Mouse (Mus musculus) adrenal gland, adult 2 months (tissue): ENCODE data around the gene Spata25. TPM values are rescaled to one million over a fixed set of nuclear protein-coding genes. Genes with fewer than 3 reads are reported as not detected.
A peak's percentile ranks its signal among the peaks of the same experiment; 100 is the strongest.
"Not testable (repeated sequence)": the region's sequence is repeated elsewhere in the genome, so short reads cannot be mapped to it uniquely, and the experiment has no call there.

ENCODE experiments used
- DNase-seq: peaks from one replicate; pipeline ENCODE4 v3.0.0; 2021
- polyA plus RNA-seq: library from polyadenylated mRNA; depleted of rRNA; stranded (reverse); fragments of >200 nt; gene quantifications from 2 replicates; pipeline ENCODE4 v1.2.3, GENCODE M21; 2012
- total RNA-seq, 2 experiments: library from RNA; stranded (reverse); gene quantifications; 2 replicates each; pipeline ENCODE4 v1.2.3; 2021

The Spata25 gene
- total and polyA plus RNA-seq, 3 experiments: not detected

DNA sequence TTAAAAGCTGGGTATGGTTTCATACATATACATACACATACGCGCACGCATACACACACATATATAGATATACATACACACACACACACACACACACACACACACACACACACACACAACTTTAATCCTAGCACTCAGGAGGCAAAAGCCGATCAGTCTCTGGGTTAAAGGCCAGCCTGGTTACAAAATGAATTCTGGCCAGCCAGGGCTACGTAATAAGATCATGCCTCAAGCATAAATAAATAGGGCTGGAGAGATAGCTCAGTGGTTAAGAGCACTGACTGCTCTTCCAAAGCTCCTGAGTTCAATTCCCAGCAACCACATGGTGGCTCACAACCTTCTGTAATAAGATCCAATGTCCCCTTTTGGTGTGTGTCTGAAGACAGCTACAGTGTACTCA is 27.2 kb upstream of the Spata25 start:
- not testable (repeated sequence) for DNase-seq

DNA sequence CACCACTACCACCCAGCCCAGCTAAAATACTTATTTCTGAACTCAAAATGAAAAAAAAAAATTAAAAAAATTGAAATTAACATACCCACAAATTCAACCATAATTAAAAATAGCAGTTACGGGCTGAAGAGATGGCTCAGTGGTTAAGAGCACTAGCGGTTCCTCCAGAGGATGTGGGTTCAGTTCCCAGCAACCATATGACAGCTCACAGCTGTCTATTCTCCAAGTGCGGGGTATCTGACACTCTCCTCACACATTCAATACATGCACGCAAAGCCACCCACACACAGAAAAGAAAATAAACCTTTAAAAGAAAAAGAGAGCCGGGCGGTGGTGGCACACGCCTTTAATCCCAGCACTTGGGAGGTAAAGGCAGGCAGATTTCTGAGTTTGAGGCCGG is 21.7 kb upstream of the Spata25 start:
- DNase-seq: no peak

DNA sequence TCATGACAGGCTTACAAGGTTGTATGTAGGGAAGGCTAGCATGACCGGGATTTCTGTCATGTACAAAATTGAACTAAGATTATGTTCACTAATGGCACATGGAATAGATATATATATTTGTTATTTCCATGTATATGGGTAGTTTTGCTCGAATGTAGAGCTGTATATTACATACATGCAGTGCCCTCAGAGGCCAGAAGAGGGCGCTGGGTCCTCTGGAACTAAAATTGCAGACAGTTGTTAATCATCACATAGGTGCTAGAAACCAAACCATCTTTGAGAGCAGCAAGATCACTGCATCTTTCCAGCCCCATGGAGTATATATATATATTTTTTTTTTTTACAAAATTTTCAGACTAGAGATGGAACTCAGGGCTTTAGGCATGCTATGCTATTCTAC is 17.4 kb upstream of the Spata25 start:
- DNase-seq: no peak

DNA sequence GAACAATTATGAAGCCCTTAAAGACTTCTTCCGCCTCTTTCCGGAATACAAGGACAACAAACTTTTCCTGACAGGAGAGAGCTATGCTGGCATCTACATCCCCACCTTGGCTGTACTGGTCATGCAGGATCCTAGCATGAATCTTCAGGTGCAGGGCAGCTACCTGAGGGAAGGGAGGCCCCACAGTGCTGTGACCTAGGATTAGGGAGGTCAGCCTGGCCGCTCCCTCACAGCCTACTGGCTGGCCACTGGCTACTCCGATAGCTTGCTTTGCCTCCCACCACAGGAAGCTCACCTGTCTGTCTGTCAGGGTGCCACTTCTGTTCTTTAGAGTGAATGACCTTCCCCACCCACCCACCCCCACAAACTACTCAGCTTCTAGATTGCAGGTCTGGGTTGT is 6.8 kb upstream of the Spata25 start:
- no peak for DNase-seq

DNA sequence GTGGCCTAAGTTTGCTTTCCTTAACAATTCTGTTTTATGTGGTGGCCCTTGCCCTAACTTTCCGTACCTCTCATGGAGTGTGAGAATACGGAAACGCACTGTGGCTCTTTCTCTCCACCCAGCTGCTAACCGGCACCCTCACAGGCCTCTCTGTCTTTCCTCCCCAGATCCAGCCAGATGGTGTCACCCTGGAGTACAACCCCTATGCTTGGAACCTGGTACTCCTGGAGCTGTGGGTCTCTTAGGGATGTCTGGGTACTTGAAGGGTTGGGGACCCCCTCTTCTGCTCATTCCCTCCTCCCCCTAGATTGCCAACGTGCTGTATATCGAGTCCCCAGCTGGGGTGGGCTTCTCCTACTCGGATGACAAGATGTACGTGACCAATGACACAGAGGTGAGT is 6.2 kb upstream of the Spata25 start:
- DNase-seq: no peak

DNA sequence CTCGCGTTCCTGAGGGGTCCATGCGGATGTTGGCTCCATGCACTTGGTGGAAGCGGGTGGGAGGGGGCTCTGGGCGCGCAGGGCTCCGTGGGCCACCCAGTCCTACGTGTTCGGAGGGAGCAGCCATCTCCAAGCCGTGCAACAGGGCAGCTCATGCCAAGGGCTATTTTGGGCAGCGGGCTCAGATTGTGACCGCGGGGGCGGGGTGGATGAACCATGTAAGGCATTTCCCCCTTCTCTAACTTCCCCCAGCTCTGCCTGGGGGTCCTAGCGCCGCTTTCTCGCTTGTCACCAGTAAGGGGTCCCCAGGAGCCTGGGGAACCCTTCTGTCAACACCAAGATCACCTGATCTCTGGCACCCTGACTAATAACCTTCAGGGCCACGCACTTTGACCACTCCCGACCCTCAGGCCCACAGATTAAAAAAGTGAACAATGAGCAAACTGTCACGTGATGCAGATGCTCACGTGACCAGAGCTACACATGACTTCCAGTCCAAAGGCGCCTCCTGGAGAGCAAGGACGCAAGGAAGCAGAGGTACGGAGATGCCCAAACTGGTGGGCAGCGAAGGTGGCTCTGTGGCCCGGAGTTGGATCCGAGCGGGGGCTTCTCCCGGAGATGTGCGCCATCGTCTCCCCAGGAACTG is 5.1 kb upstream of the Spata25 start, which contains the start of gene Neurl2:
Gene Neurl2 (minus strand): TSS at position 143 of the 646 bp plus-strand sequence.
- peak; percentile 89 for DNase-seq

DNA sequence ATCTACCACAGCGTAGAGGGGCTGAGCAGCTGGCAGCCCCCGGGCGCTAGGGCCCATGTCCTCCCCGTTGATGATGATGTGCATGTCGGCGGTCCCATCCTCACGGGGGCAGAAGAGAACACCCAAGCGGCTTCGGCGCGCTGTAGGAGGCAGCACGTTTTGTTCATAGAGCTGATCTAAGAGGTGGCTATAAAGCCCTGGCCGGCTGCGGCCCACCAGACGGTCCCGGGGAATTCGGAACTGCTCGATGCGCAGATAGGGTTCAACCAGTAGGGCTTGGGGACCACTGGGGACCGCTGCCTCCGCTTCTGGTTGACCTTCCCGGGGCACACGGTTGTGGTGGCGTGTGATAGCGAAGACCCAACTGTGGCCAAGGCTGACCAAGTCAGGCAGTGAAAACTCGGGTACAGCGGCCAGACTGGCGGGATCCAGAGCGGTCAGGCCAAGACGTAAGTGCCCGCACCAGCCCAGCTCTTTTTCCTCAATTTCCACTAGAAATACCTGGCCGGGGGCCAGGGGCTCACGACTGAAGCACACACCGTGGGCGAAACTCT is 4.5 kb upstream of the Spata25 start, which contains the start of gene Ctsa:
Gene Ctsa (plus strand): TSS at position 126 of the 554 bp plus-strand sequence.
- peak; percentile 87 for DNase-seq

DNA sequence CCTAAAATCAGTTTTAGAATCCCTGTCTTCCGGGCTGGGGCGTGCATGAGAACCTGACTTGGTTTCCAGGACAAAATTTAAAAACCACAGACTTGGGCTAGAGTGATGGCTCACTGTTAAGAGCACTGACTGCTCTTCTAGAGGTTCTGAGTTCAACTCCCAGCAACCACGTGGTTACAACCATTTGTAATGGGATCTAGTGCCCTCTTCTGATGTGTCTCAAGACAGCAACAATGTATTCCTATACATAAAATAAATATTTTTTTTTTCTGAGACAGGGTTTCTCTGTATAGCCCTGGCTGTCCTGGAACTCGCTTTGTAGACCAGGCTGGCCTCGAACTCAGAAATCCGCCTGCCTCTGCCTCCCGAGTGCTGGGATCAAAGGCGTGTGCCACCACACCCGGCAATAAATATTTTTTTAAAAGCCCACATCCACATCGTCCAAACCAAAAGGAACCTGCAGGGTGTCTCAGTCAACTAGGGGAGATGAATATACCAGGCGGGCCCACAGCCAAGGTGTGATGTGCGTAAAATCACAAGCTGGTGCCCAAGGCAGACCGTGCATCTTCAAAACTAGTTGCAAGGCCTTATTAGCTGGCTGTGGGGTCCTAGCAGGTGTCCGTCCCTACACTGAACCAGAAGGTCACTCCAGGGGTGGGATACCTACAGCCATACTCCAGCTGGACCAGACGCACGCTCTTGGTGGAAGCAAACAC is 3.9 kb upstream of the Spata25 start:
- DNase-seq: no peak

DNA sequence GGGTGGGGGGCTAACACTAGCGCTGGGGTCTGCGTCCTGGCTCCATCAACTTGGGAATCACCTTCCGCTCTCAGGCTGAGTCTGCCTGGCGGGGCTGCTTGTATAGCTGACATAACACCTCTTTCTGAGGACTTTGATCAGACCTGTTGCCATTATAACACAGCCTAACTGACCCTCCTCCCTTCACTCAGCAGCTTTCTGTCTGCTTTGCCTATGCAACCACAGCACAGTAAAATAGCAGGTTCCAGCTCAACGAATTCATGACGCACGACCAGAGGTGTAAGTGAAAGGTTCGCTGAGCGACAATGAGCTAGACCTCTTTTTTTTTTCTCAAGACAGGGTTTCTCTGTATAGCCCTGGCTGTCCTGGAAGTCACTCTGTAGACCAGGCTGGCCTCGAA is 2.7 kb upstream of the Spata25 start:
- DNase-seq: no peak

DNA sequence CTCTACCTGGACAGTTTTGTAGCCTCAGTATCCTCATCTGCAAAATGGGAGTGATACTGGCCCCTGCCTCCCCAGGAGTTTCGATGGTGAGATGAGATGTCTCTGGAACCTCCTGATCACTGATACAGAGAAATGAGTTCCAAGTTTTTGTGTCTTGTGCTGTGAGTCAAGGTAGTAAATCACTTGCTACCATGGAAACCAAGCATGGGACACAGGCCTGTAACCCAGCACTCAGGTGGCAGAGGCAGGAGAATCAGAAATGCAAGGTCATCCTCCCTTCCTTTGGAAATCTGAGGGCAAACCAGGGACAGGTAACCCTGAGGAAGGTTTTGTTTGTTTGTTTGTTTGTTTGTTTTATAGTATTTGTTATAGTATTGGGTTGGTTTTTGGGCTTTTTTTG is 753 bp upstream of the Spata25 start:
- no peak for DNase-seq

DNA sequence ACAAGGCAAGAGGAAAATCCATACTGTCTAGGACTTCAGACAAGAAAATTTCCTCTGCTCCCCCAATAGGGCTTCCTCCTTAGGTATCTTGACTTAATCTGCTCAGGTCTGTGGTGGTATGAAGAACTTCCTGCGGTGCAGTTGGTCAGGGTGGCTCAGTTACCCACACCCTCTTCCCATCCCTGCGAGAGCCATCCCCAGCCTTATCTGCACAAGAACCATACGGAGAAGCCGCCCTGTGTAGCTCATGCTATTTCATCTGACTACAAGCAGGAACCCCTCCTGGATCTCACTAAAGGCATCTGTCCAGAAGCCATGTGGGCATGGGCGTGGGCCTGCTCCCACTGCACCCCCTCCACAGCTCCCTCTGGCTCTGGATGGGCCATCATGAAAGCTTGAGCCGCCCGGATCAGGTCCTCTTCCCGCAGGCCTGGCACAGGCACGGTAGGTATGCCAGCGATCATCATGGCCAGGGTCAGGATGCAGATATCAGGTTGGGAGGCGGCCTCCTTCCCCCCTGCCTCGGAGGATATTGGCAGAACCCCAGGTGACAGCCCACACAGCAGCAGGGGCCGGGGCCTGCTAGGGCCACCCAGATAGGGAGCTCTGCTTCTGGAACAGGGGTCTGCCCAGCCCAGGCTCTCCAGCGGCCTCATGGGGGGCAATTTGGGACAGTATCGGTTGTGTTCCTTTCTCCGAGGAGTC is 1.0 kb downstream of the Spata25 start:
- no peak for DNase-seq

DNA sequence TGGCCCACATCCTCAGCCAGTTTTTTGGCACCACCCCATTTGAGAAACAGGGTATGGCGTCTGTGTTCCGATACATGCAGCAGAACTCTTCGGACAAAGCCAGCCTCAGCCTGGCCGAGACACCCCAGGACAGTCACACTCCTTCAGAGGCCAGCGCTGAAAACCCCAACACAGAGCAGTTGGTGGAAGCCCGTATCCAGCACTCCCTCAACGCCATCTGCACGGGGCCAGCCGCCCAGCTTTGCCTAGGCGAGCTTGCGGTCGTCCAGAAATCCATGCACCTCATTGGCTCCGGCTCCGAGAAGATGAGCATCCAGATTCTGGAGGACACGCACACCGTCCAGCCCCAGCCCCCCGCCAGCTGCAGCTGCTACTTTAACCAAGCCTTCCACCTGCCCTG is 2.8 kb downstream of the Spata25 start:
- DNase-seq: no peak

DNA sequence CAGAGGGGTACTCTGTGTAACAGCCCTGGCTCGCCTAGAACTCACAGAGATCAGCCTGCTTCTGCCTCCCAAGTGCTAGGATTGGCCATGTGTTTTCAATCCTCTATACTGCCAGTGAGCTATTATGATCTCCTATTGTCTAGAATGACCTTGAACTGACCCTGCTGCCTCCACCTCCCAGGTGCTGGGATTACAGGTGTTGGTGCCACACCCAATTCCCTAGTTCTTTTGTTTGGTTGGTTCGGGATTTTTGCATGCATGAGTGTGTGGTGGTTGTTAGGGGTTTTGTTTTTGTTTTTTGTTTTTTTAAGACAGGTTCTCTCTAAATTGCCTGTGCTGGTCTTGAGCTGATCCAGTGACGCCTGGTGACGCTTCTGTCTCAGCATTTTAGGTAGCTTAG is 4.4 kb downstream of the Spata25 start:
- no peak for DNase-seq

DNA sequence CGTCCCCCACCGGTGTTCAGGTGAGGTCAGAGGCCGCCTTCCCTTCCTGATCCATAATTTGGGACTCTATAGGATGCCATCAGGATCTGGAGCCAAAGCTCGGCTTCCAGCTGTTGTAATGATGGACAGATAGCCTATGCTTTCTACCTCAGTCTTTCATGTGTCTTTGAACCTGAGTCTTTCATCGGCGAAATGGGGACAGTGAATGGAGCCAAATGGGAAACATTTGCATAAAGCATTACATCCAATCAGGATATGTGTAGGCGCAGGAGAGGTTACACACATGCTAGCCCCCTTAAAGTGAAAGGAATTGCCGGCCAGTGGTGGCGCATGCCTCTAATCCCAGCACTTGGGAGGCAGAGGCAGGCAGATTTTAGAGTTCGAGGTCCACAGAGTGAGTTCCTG is 5.2 kb downstream of the Spata25 start:
- no peak for DNase-seq

DNA sequence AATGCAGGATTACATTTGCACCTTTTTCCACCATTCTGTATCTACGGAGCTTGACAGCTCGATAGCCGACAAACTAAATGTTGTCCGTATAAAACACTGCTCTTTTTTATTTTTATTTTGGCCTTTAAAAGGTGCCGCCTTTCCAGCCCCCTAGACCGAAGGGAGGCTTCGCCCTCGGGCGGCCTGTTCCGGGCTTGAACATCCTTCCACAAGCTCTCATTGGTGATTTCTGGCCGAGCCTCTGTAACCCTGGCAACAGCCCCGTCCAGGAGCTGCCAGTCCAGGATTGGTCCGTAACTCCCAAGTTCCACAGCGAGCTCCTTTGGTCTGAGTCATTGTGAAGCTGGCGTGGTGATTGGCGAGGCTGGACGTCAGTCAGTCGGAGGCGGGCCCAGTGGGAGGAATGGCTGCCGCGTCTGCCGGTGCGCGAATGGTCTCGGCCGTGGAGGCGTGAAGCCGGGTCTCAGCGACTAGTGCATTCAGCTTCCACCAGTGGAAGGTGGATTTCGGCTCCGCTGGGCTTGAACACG is 5.6 kb downstream of the Spata25 start, which contains the start of gene Zswim1:
Gene Zswim1 (plus strand): TSS at position 51 of the 530 bp plus-strand sequence.
- DNase-seq: peak; percentile 100

DNA sequence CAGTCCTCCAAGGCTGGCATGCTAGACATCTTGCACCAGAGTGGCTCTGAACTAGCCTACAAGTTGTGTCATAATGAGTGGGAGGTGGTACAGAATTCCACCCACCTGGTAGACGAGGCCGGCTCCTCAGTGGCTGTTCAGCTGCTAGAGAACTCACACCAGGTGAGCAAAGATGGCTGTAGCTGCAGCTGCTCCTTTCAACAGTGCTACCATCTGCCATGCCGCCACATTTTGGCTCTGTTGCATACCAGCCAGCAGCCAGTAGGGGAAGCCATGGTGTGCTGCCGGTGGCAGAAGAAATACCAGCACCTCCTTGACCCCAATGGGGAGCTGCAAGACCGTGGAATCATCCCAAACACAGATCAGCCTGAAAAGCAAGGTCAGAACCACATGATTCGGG is 7.3 kb downstream of the Spata25 start:
- no peak for DNase-seq

DNA sequence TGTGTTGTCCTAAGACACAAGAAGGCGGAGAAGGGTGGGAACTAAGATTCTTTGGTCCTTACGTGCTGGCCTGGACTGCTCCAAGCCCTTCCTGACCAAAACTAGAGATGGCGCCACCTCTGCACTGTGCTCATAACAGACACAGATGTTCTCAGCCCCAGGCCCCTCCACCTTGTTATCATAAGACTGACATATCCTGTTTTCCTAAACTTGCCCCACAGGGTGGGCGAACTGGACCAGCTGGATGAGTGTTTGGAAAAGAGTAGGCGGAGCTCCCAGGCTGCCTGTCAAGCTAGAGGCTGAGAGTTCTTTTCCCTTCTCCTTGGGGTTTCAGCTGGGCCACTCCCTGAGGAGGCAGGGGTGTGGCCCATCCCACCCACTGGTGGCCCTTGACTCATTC is 10.6 kb downstream of the Spata25 start:
- DNase-seq: no peak

DNA sequence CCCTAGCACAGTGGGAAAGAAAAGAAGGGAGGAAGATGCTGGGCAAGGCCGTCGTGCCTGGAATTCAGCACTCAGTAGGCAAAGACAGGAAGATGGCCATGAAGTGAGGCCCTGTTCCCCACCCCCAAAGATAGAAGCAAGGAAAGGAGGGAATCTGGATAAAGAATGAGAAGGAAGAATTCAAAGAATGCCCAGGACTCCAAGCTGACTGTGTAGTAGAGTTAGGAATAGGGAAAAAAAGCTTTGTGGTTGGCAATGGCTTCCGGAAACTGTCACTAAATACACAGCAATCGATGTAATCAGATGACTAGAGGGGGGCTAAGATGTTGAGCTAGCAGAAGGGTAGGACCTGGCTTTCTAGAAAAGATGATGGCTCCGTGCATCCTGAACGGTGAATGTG is 11.1 kb downstream of the Spata25 start:
- DNase-seq: no peak

DNA sequence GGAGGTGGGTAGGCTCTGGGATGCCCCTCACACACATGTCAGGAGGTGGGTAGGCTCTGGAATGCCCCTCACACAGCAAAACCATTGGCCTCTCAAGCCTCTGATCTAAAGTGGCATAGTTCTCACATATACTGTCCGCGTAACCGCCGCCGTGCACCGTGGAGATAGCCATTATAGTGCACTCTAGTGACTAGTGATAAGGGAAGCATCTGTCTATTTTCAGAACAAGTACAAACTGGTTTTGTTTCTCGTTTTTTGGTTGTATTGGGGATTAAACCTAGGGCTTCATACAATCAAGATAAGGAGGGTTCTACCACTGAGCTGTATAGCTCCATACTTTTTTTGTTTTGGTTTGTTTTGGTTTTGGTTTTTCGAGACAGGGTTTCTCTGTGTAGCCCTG is 12.5 kb downstream of the Spata25 start:
- no peak for DNase-seq

DNA sequence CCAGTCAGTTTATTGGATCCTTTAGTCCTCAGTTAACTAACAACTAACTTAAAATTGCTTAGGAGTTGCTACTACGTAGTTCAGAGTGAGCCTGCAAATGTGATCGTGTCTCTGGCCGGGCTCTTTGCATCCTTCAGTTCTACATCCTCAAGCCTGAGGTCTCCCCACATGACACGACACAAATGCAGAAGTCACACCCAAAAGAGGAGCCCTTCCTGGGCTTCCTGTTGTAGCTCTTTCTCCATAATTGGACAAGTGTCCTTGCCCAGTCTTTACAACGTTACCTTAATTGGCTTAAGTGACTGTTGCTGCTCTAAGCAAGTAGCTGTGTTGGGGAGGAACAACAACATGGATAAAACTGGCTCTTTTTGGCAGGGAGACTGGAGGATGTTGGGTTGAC is 13.0 kb downstream of the Spata25 start:
- no peak for DNase-seq

DNA sequence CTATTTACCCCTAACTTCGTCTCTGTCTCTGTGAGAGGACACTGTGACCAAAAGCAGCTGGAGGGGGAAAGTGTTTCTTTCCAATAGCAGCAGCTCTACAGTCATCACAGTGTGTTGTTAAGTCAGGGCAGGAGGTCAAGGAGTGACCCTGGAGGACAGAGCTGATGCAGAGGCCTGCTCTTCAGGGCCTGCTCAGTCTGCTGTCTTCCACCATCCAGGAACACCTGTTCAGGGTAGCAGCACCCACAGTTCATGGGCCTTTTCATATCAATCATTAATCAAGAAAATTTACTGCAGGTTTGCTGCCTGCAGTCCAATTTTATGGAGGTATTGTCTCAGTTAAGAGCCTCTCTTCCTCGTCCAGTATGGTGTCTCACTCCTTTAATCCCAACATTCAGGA is 14.8 kb downstream of the Spata25 start:
- no peak for DNase-seq

DNA sequence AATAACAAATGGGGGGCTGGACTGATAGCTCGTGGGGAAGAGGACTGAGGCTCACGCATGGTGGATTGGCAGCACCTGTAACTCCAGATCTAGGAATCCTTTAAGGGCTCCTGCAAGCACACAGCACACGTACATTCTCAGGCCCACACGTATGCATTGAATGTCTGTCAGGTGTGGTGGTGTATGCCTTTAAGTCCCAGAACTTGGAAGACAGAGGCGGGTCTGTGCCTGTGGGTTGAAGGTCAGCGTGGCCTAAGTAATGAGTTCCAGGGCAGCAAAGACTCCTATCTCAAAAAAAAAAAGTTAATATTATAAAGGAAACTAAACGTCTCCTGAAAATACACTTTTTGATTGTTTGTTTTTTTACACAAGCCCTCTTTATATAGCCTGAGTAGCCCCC is 21.7 kb downstream of the Spata25 start:
- no peak for DNase-seq

DNA sequence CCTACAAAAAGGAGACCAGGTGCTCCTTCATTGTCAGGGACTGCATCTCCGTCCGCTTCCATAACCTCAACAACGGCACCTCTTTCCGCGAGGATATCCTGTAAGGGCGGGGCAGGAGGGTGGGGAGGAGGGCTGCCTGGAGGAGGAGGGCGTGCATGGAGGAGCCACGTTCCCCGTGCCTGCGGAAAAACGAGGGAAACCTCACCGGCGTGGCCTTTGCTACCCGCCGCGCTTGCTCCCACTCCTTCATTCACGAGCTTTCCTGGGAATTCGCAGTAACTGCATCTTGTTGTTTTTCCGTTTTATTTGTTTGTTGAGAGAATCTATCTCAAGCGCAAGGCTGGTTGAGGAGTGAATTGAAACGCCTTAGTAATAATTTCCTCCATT is 23.0 kb downstream of the Spata25 start:
- DNase-seq: no peak
